Mouse (Mus musculus) G1E (cell line): ENCODE data around the gene Notum. TPM values are rescaled to one million over a fixed set of nuclear protein-coding genes. Genes with fewer than 3 reads are reported as not detected.

ENCODE experiments used
- ATAC-seq: 2 replicates; pipeline ENCODE4 v1.8.0; 2016; ENCODE audit warnings: mild to moderate bottlenecking; ENCODE audit not compliant: insufficient number of reproducible peaks, poor library complexity, low FRiP score, severe bottlenecking; ENCODE audit errors: extremely low read depth
- DNase-seq: peaks from one replicate; pipeline ENCODE4 v3.0.0; 2012; ENCODE audit warnings: low spot score
- H3K27me3 ChIP-seq: 2 replicates; pipeline ENCODE4 v1.6.1; 2012; ENCODE audit warnings: mild to moderate bottlenecking, low read length, inconsistent platforms; ENCODE audit not compliant: insufficient read depth
- H3K36me3 ChIP-seq: replicated peaks from 2 replicates; pipeline ENCODE3; 2012; ENCODE audit warnings: mild to moderate bottlenecking, inconsistent platforms
- H3K4me1 ChIP-seq: 2 replicates; pipeline ENCODE4 v1.6.1; 2012; ENCODE audit warnings: low read depth, low read length, inconsistent platforms, mixed read lengths; ENCODE audit not compliant: insufficient read depth
- H3K4me3 ChIP-seq: 2 replicates; pipeline ENCODE4 v1.5.1; 2012; ENCODE audit warnings: low read depth, mild to moderate bottlenecking, inconsistent platforms, low read length, moderate library complexity, mixed read lengths
- H3K9me3 ChIP-seq: replicated peaks from 2 replicates; pipeline ENCODE4 v1.6.1; 2012; ENCODE audit warnings: inconsistent platforms
- CTCF ChIP-seq: IDR thresholded peaks from 2 replicates; pipeline ENCODE4 v1.5.1; 2012; ENCODE audit warnings: low read depth, low read length, inconsistent platforms, mixed read lengths
- GATA1 ChIP-seq: IDR thresholded peaks from 2 replicates; pipeline ENCODE4 v1.6.1; 2012; ENCODE audit warnings: borderline replicate concordance, low read length, inconsistent platforms, mixed read lengths
- GATA2 ChIP-seq: IDR thresholded peaks from 2 replicates; pipeline ENCODE4 v1.6.1; 2012; ENCODE audit warnings: low read depth, low read length, inconsistent platforms, borderline replicate concordance
- POLR2AphosphoS5 ChIP-seq: IDR thresholded peaks from 2 replicates; pipeline ENCODE4 v1.6.1; 2012; ENCODE audit warnings: low read depth, low read length, inconsistent platforms; ENCODE audit not compliant: insufficient replicate concordance
- TAL1 ChIP-seq: conservative IDR thresholded peaks from 2 replicates; pipeline ENCODE4 v1.6.1; 2012; ENCODE audit warnings: low read depth, low read length, inconsistent platforms, mixed read lengths
- polyA plus RNA-seq: library from polyadenylated mRNA; stranded (reverse); fragments of >175 nt; gene quantifications from 2 replicates; pipeline ENCODE4 v1.2.3, GENCODE M21; 2012
- total RNA-seq, 2 experiments: library from RNA; stranded (forward) in 1 of 2; stranded (reverse) in 1 of 2; fragments of 200-1000 nt in 1 of 2; fragments of >200 nt in 1 of 2; fragmentation: Nextera tagmentation in 1 of 2; gene quantifications; 2 replicates each; pipeline ENCODE4 v1.2.3; 2014 to 2017

Gene Notum
- not detected in 2 replicates for total RNA-seq (2014; fragmentation: Nextera tagmentation)
- total RNA-seq (2017): 0.16 TPM in 1 of 2 replicates, not detected in the other
- not detected in 2 replicates for polyA plus RNA-seq

DNA sequence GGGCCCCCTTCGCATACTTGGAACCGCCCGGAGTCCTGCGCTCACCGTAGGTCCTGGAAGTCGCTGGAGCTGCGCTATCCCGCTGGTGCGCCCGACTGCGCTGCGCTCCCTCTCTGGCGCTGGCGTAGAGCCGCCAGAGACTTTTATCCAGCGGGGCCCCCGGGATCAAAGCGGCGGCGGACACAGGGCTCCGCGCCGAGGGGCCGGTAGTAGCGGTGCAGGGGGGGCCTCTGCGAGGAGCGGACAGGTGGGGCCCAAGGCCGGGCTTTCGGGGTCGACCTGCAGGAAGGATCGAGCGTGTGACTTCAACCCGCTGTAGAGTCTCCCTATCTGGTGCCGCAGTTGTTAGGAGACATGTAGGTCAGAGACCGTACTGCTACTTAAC is at the start of gene Notum:
Gene Notum (minus strand): TSS at position 100 of the 385 bp plus-strand sequence.
- Histone ChIP-seq H3K9me3 (peaks cover 15% of the 10 kb centered on the region), H3K4me1 (peaks cover 10% of the 10 kb centered on the region), H3K4me3 (no peak within 1 kb of the TSS; the same call in 1 of the 2 replicates), H3K27me3 (peaks cover 90% of the 10 kb centered on the region), H3K36me3 (no peaks in the 10 kb centered on the region)
- TF ChIP-seq CTCF (no peak), POLR2AphosphoS5 (no peak), TAL1 (no peak), GATA2 (no peak), GATA1 (no peak)
- ATAC-seq (no peak), DNase-seq (no peak)

DNA sequence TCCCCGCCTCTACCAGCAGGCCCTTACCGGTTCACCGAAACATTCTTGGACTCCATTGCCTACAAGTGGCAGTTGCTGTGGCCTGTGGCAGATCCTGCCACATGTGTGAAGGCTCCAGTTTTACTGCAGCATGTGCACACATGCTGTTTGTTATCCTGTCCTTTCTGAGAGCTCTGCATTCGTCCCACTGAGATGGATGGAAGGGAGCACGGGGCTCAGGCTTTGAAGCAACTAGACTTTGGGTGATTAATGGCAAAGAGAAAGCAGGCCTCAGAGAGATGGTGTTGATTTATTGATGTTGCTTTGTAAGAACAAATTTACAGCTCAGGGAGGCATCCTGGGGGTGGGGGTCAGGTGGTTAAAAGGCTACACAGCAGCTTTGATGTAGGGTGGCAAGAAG is 49.7 kb upstream of the Notum start:
- no peak for DNase-seq
- peaks cover 78% of the 10 kb centered on the region for H3K36me3 ChIP-seq
- H3K27me3 ChIP-seq: no peaks in the 10 kb centered on the region
- peaks cover 69% of the 10 kb centered on the region for H3K4me1 ChIP-seq
- TF ChIP-seq GATA2 (no peak), CTCF (no peak), POLR2AphosphoS5 (no peak), GATA1 (no peak), TAL1 (no peak)
- ATAC-seq: no peak
- no peak overlapping the region for H3K4me3 ChIP-seq
- no peaks in the 10 kb centered on the region for H3K9me3 ChIP-seq

DNA sequence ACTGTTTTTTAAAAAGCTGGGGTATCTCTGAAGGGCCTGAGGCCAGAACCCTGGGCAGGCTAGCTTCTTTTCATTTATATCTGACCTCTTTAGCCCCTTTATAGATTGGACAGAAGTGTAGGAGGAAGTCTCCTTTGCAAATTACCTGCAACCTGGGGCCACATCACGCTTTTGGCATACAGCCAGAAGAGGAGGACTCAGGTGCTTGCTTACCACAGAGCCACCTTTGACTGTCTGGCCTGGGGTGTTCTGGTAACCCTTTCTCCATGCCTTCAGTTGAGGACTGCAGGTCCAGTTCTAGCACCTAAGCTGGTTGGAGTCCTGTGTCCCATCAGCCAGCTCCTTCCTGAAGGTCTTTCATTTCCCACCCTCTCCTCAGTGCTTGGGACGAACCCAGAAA is 48.6 kb upstream of the Notum start:
- H3K27me3 ChIP-seq: no peaks in the 10 kb centered on the region
- H3K4me3 ChIP-seq: no peak overlapping the region
- H3K9me3 ChIP-seq: no peaks in the 10 kb centered on the region
- H3K4me1 ChIP-seq: peaks cover 59% of the 10 kb centered on the region
- ATAC-seq: no peak
- TF ChIP-seq GATA2 (no peak), TAL1 (no peak), CTCF (no peak), GATA1 (no peak), POLR2AphosphoS5 (no peak)
- no peak for DNase-seq
- peaks cover 77% of the 10 kb centered on the region for H3K36me3 ChIP-seq

DNA sequence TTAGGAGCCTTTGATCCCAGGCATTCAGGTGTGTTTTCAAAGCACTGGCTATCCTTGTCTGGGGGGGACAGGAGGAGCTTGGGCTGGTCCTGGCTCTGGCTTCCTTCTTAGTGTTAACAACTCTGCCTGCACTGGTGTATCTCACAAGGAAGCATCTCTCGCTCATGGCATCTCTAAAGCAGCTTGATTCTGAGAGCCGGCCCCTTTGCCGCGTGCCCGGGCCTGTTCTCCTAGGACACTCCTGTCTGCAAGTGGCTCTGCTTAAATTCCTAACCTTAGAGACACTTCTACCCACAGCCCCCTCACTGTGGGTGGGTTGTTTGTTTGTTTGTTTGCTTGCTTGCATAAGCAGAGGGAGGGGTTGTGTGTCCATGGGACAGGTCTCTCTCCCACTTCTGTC is 47.0 kb upstream of the Notum start:
- H3K9me3 ChIP-seq: no peaks in the 10 kb centered on the region
- H3K27me3 ChIP-seq: no peaks in the 10 kb centered on the region
- peaks cover 90% of the 10 kb centered on the region for H3K36me3 ChIP-seq
- H3K4me1 ChIP-seq: peaks cover 45% of the 10 kb centered on the region
- no peak overlapping the region for H3K4me3 ChIP-seq
- no peak for TF ChIP-seq GATA2
- TF ChIP-seq GATA1: no peak
- TF ChIP-seq POLR2AphosphoS5: no peak
- no peak for TF ChIP-seq CTCF
- no peak for TF ChIP-seq TAL1
- ATAC-seq (no peak), DNase-seq (no peak)

DNA sequence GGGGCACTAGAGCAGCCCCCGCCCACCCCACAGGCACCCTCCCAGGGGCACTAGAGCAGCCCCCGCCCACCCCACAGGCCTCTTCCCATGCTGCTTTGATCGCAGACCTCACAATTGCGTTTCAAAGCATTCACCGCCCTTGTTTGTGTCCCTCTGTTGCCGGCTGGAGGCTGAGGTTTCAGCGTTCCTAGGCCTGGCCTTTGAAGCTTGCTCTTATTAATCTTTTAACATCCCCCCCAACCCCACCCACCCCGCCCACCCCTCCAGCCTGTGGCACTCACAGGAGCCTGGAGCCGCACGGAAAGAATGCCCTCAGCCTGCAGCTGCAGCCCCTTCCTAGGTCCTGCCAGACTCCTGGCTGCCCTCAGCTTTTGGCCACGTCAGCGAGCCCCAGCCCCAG is 46.2 kb upstream of the Notum start:
- no peaks in the 10 kb centered on the region for H3K27me3 ChIP-seq
- DNase-seq (no peak), ATAC-seq (no peak)
- no peak overlapping the region for H3K4me3 ChIP-seq
- H3K36me3 ChIP-seq: peaks cover 91% of the 10 kb centered on the region
- peaks cover 38% of the 10 kb centered on the region for H3K4me1 ChIP-seq
- H3K9me3 ChIP-seq: no peaks in the 10 kb centered on the region
- TF ChIP-seq TAL1 (no peak), CTCF (no peak), POLR2AphosphoS5 (no peak), GATA1 (no peak), GATA2 (no peak)

DNA sequence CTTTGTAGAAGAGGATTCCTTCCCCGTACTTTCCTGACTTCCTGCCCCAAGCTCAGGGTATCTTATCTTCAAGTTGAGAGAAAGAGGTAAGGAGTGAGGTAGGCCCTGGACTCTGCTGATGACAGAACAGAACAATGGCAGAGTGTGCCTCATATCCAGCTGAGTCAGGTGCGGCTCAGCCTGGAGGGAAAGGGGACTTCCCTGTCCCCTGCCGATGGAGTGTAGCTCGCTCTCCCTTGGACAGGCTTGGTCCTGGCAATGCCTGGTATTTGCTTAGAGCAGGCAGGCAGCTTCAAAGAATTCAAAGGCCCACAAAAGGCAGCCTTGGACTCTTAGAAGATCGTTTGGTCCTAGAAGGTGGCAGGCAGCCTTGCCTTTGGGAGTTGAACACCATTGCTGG is 45.1 kb upstream of the Notum start:
- H3K27me3 ChIP-seq: no peaks in the 10 kb centered on the region
- peaks cover 90% of the 10 kb centered on the region for H3K36me3 ChIP-seq
- TF ChIP-seq TAL1 (no peak), GATA2 (no peak), CTCF (no peak), POLR2AphosphoS5 (no peak), GATA1 (no peak)
- DNase-seq (no peak), ATAC-seq (no peak)
- H3K4me3 ChIP-seq: no peak overlapping the region
- H3K9me3 ChIP-seq: no peaks in the 10 kb centered on the region
- peaks cover 28% of the 10 kb centered on the region for H3K4me1 ChIP-seq
